Mouse (Mus musculus) bone marrow, adult 2 months (tissue): ENCODE results near the gene Cpne5.

Experiments
- CTCF ChIP-seq: fragments of 200-500 bp; IDR thresholded peaks from 2 replicates; pipeline ENCODE4 v1.5.1; 2011; ENCODE audit warnings: low read length, control low read depth; ENCODE audit not compliant: control insufficient read depth, insufficient read depth
- POLR2A ChIP-seq: fragments of 200-500 bp; IDR thresholded peaks from 2 replicates; pipeline ENCODE4 v1.6.1; 2011; ENCODE audit warnings: low read depth, mild to moderate bottlenecking, control low read depth, low read length, borderline replicate concordance; ENCODE audit not compliant: control insufficient read depth

- TF ChIP-seq CTCF (no peak), POLR2A (no peak)
Measured at GRCm38 (mm10) chr17:29261603-29262258, 23.8 kb upstream of the Cpne5 start.
